In the genomic region with DNA sequence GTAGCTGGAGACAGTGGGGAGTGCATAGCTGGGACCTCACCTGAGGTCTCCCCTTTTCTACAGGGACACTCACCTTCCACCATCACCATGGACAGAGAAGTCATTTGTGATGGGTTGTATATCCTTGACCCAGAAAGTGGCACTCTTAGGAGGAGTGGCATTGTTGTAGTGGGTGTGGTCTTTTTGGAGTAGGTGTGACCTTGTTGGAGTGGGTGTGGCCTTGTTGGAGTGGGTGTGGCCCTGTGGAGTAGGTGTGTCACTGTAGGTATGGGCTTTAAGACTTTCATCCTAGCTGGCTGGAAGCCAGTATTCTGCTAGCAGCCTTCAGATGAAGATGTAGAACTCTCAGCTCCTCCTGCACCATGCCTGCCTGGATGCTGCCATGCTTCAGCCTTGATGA, we compare ENCODE assay signal across 30 mouse cellular contexts. TPM values are rescaled to one million over a fixed set of nuclear protein-coding genes. Genes with fewer than 3 reads are reported as not detected.
"Had no signal": no experiment of that assay in that cellular context is flagged by ENCODE, and none has a peak within 500 bp of the region (broad histone marks: within the 10 kb centered on the region; RNA-seq: fewer than 3 reads in every experiment).

No protein-coding gene starts in this region.

RNA-seq across cellular contexts. Expression of a gene that starts 10.6 kb away (rescaled TPM):
- polyA plus RNA-seq: limb, embryonic 10.5 days; limb, embryonic 11.5 days; limb, embryonic 12.5 days; limb, embryonic 13.5 days; limb, embryonic 14.5 days; limb, embryonic 15.5 days; liver, adult 2 months; liver, embryonic 11.5 days; liver, embryonic 12.5 days; liver, embryonic 13.5 days; liver, embryonic 14.5 days; liver, embryonic 15.5 days; liver, embryonic 16.5 days; liver, postnatal 0 days; lung, adult 2 months; lung, embryonic 14.5 days; lung, embryonic 15.5 days; lung, embryonic 16.5 days; lung, postnatal 0 days; macrophage; midbrain, embryonic 10.5 days; midbrain, embryonic 11.5 days; midbrain, embryonic 12.5 days; midbrain, embryonic 13.5 days; midbrain, embryonic 14.5 days; midbrain, embryonic 15.5 days; midbrain, embryonic 16.5 days; midbrain, postnatal 0 days; myocyte; neural tube, embryonic 12.5 days had no signal

RNA-seq across cellular contexts. Expression of a gene that starts 57.1 kb away (rescaled TPM):
- polyA plus RNA-seq: macrophage had no signal
